Mouse (Mus musculus) gastrocnemius, adult 2 months (tissue): Measurements from ENCODE around the gene Gm3336. TPM values are rescaled to one million over a fixed set of nuclear protein-coding genes. Genes with fewer than 3 reads are reported as not detected.

Source experiments
- DNase-seq: peaks from one replicate; pipeline ENCODE4 v3.0.0; 2022
- H3K27ac ChIP-seq: fragments of 200-600 bp; 2 replicates; pipeline ENCODE4 v1.8.1; 2022; ENCODE audit warnings: mild to moderate bottlenecking
- H3K4me3 ChIP-seq: fragments of 200-600 bp; 2 replicates; pipeline ENCODE4 v1.8.1; 2022; ENCODE audit warnings: mild to moderate bottlenecking, moderate library complexity
- CTCF ChIP-seq: fragments of 200-600 bp; IDR thresholded peaks from 2 replicates; pipeline ENCODE4 v1.8.1; 2022; ENCODE audit warnings: antibody characterized with exemption, mild to moderate bottlenecking, moderate library complexity
- intact Hi-C: fragments of 180-260 bp; cut with DNase I; formaldehyde crosslinking; loops from one replicate; pipeline ENCODE4 v1.15.1; 2025
- total RNA-seq, 2 experiments: library from RNA; stranded (reverse); gene quantifications; 2 replicates each; pipeline ENCODE4 v1.2.3; 2021

Gm3336 gene
- total RNA-seq, 2 experiments from 2014 or later: not detected

DNA sequence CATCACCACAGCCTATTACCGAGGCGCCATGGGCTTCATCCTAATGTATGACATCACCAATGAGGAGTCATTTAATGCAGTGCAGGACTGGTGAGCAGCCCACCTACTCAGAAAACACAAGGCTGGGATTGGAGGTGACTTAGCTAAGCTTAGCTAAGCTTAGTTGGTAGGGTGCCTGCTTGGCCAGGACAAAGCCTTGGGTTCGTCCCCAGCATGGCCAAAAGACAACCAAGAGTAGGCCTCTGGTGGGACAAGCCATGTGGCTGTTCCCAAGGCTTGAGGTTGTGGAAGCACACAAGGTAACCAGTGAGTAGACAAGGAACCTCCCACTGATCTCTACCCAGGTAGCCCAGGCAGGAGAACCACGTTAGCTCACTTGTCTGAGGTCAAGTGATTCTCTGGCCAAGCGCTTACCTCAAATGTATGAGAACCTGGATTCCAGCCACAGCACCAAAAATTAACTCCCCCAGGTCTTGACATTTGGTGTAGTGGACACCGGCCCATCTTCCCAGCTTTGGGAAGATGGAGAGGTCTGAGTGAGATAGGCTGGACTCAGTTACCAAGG lies 38.2 kb downstream of the Gm3336 start:
- H3K4me3 ChIP-seq: no peak overlapping the region; the same call in 1 of the 2 replicates
- intact Hi-C loops: no loop called here
- H3K27ac ChIP-seq: peak overlapping the region; percentile 96
- TF ChIP-seq CTCF: no peak
- peak; percentile 16 for DNase-seq

DNA sequence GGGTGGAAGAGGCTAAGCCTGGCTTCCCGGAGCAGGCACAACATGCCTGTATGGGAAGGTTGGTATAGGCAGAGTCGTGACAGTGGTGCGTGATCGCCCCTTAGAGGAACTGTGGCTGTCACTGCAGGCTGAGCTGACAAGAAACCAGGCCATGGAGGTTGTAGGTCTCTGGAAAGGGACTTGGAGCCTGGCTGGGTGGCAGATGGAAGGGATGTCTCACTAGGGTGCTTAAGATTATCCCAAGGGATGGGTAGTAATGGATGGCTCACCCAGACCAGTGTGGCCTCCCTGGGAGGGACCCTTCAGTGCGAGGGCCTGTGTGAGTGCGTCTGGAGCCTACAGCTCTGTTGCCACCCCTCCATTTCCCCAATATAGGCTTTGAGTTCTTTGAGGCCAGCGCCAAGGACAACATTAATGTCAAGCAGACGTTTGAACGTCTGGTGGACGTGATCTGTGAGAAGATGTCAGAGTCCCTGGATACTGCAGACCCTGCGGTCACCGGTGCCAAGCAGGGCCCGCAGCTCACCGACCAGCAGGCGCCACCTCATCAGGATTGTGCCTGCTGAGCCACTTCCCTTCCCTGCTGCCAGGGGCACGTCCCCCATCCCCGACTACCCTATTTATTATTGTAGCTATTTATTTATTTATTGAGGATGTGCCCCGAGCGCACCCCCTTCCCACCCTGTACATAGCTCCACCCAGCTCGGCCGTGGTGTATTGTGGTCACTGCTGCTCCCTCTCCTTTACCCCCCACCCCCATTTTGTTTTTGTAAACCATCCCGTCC lies 39.4 kb downstream of the Gm3336 start:
- TF ChIP-seq CTCF: peak; percentile 50
- Histone ChIP-seq H3K27ac (peak overlapping the region; percentile 96), H3K4me3 (no peak overlapping the region)
- intact Hi-C loops: no loop called here
- peak; percentile 42 for DNase-seq

DNA sequence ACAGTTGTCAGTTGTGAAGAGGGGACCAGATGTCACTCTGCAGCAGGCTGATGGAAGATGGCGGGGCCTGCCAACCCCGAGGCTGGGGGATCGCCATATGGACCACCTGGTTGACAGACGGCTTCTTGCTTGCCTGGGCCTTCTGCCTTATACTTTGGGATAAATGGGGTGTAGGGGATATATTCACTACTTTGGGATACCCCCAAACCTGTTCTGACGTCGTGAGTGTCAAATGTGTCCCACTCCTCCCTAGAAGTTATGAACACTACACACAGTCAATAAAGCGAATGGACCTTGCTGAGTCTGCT lies 39.9 kb downstream of the Gm3336 start:
- TF ChIP-seq CTCF: no peak
- H3K4me3 ChIP-seq: no peak overlapping the region
- intact Hi-C loops: no loop called here
- H3K27ac ChIP-seq: peak overlapping the region; percentile 94; the same call in 1 of the 2 replicates
- peak; percentile 21 for DNase-seq

DNA sequence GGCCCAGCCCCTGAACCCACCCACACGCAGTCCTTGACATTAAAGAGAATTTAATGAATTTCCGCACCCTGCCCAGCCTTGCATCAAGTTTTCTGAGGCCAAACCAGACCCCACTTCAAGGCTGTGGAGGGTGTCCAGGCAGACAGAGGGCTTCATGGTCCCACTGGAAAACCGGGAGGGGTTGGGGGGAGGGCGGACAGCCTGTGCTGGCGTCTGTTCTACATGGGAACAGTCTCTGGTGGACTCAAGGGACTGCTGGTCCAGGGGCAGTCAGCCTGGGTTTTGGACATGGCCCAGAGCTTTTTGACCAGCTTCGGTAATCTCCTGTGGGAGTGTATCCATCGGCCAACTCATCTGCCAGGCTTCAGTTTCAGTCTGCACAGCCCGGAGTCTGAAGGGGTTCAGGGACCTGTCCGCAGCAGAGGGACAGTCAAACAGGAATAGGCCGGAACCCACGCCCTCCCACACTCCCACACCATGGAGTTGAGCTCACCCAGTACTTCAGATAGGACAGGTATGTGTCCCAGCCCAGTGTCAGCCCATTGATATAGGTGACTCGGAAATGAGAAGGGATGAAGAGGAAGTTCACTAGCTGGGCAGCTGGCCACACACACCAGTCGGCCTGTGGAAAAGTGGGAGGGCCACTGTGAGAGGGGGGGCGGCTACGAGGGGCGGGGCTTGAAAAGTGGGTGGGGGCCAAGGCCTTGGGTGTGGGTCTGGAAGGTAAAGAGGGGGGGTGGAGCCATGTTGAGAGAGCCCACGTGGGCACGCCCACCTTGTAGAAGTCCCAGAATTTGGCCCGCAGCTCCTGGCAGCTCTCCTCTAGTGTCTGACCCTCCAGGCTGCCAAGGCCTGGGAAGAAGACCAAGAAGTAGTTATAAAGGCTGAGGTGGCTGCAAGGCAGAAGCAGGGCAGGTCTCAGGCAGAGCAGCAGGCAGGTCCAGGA lies 40.5 kb downstream of the Gm3336 start:
- peak overlapping the region; percentile 94 for H3K27ac ChIP-seq
- DNase-seq: peak; percentile 69
- intact Hi-C loops: no loop called here
- H3K4me3 ChIP-seq: peak overlapping the region; percentile 88
- TF ChIP-seq CTCF: no peak

DNA sequence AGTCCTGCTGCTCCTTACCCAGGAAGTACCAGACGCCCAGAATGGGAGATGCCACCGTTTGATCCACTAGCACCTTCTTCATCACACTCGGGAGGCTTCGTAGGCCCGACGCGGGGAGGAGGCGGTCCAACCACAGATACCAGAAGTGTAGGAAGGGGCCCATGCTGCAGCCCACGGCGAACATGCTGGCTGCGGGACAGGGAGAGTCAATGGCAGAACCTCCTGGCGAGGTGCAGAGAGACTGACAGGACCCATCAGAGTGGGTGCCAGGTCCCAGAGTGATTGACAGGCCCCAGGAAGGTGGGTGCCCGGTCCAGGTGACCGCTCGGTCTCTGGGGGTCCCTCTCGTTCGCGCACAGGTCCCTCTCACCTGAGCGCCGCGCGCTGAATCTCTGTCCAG lies 42.0 kb downstream of the Gm3336 start:
- DNase-seq: no peak
- H3K4me3 ChIP-seq: peak overlapping the region; percentile 88
- no peak for TF ChIP-seq CTCF
- intact Hi-C loops: no loop called here
- H3K27ac ChIP-seq: peak overlapping the region; percentile 94

DNA sequence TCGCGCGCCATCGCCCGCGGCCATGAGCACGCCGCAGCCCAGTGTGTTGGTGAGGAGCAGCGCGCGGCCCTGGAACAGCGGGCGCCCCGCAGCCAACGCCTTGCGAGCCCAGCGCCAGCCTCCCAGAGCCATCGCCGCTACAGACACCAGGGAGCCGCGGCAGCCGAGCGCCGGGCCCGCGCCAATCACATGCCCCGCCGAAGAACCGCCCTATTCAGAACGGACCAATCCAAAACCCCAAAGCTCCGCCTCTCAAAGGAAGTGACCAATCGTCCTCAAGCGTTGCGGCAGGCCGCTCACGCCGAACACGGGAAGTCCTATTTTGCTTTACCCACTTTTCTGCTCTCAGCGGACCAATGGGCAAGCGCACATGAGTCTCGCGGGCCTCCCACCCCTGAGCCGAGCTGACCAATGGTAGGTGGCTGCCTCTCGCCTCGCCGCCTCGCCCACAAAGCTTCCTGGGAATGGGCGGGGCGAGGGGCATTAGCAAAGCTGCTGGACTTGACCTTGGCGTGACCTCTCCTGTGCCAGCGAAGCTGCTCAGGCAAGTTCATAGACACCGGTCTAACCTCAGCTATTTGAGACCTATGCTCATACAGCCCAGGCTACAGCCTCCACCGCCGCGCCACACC lies 42.5 kb downstream of the Gm3336 start, which contains the start of gene Mpv17l2:
Gene Mpv17l2, minus strand, starts transcription at position 172 of the 632 bp plus-strand sequence.
- Histone ChIP-seq H3K27ac (peak within 1 kb of the TSS; percentile 94), H3K4me3 (peak within 1 kb of the TSS; percentile 88)
- intact Hi-C loops: no loop called here
- no peak for TF ChIP-seq CTCF
- peak; percentile 96 for DNase-seq

DNA sequence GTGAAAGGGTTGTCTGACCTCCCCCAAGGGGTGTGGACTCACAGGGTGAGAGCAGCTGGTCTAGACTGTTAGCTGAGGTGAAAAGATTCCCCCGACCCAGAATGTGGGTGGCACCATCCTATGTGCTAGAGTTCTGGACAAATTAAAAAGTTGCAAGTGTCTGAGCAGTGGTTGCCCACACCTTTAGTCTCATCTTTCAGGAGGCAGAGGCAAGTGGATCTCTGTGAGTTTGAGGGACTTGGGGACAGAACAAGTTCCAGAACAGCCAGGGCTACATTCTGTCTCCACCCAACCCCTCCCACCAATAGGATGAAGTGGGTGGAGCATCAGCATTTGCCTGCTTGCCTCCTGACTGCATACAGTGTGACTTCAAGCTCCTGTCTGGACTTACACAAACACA lies 43.8 kb downstream of the Gm3336 start:
- DNase-seq: peak; percentile 27
- peak overlapping the region; percentile 94 for H3K27ac ChIP-seq
- no peak for TF ChIP-seq CTCF
- H3K4me3 ChIP-seq: no peak overlapping the region
- intact Hi-C loops: loop anchor here (1.0 kb wide), 1 partner anchor 11 kb away; no protein-coding TSS in a partner anchor

DNA sequence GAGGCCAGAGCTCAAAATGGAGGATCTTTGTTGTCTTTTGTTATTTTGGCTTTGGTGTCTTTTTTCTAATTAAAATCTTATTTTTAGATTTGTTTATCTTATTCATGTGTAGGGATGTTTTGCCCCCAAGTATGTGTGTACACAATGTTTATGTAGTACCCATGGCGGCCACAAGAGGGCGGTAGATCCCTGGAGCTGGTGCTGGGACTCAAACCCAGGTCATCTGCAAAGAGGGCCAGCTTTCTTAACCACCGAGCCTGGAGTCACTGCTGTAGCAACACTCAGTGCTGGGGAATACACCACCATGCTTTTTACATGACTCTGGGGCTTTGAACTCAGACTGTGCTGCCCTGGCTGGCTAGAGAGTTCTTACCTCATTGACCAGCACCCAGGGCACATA lies 45.0 kb downstream of the Gm3336 start:
- peak; percentile 84 for TF ChIP-seq CTCF
- intact Hi-C loops: no loop called here
- H3K27ac ChIP-seq: no peak overlapping the region
- no peak overlapping the region for H3K4me3 ChIP-seq
- DNase-seq: peak; percentile 71

DNA sequence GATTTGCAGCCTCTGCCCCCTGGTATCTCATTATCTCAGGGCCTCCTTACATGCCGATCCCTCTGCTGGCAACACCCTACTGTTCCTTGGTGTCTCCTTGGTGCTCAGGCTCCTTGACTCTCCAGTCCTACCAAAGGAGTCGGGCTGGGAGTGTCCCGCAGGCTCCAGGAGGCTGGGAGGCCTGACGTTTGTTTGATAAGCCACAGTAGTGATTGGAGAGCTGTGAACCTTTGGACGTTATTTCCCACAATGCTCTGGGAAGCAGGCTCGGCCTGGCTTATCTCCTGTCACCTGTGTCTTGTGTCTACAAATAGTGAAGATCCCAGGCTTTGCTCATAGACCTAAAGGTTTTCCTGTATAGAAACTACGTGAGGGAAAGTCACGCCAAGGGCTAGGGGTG lies 45.7 kb downstream of the Gm3336 start:
- DNase-seq: no peak
- Histone ChIP-seq H3K4me3 (no peak overlapping the region), H3K27ac (no peak overlapping the region)
- no peak for TF ChIP-seq CTCF
- intact Hi-C loops: no loop called here

DNA sequence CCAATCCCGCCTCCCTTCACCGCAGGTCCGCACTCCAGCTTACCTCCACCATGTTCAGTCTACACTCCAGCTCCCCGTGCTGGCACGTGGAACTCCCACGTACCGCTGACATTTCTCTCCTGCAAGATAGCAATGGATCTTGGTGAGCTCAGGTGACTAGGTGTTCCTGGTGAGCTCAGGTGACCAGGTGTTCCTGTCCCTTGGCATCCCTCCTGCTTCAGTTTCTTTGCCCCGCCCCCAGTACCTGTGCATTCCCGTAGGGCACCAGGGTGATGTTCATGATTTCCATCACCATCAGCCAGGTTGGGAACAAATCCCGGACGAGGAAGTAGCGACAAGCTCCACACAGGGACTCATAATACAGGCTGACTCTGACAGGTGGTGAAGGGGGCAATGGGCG lies 46.3 kb downstream of the Gm3336 start:
- TF ChIP-seq CTCF: no peak
- intact Hi-C loops: loop anchor here (5.0 kb wide), 1 partner anchor 78 kb away; no protein-coding TSS in a partner anchor
- Histone ChIP-seq H3K27ac (no peak overlapping the region), H3K4me3 (no peak overlapping the region; the same call in 1 of the 2 replicates)
- DNase-seq: no peak

DNA sequence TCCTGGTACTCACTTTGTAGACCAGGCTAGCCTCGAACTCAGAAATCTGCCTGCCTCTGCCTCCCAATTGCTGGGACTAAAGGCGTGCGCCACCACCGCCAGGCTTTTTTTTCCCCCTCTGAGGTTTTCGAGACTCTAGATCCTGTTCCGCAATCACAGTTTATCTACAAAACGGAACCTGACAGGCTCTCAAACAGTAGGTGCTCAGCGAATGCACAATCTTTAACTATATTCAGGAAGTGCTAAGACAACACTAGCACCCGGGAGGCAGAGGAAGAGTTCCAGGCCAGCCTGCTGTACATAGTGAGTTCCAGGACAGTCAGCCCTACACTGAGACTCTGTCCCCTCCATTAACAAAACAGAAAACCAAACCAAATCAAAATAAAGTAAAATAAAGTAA lies 47.0 kb downstream of the Gm3336 start:
- no peak for TF ChIP-seq CTCF
- peak overlapping the region; percentile 84; the same call in 1 of the 2 replicates for H3K27ac ChIP-seq
- intact Hi-C loops: loop anchor here (5.0 kb wide), 1 partner anchor 77 kb away; no protein-coding TSS in a partner anchor

More for the DNA sequence above, 47.0 kb downstream of the Gm3336 start:
- H3K4me3 ChIP-seq: peak overlapping the region; percentile 65
- DNase-seq: no peak
